Mouse (Mus musculus) small intestine, adult 2 months (tissue): ENCODE data around the gene Lax1. TPM values are rescaled to one million over a fixed set of nuclear protein-coding genes. Genes with fewer than 3 reads are reported as not detected.

ENCODE experiments used
- H3K27ac ChIP-seq: fragments of 200-500 bp; 2 replicates; pipeline ENCODE4 v1.5.1; 2012; ENCODE audit warnings: low read depth, low read length, control low read depth, inconsistent platforms; ENCODE audit not compliant: insufficient read depth
- H3K27me3 ChIP-seq: fragments of 200-500 bp; 2 replicates; pipeline ENCODE4 v1.6.1; 2012; ENCODE audit warnings: mild to moderate bottlenecking, moderate library complexity, low read length, inconsistent platforms; ENCODE audit not compliant: control insufficient read depth, insufficient read depth
- H3K36me3 ChIP-seq: fragments of 200-500 bp; 2 replicates; pipeline ENCODE4 v1.6.1; 2012; ENCODE audit warnings: mild to moderate bottlenecking, low read length, control low read depth, inconsistent platforms; ENCODE audit not compliant: control insufficient read depth, insufficient read depth
- H3K4me1 ChIP-seq: fragments of 200-500 bp; 2 replicates; pipeline ENCODE4 v1.6.1; 2012; ENCODE audit warnings: low read length, inconsistent platforms, mixed read lengths; ENCODE audit not compliant: control insufficient read depth, insufficient read depth, insufficient read length
- H3K4me3 ChIP-seq: fragments of 200-500 bp; 2 replicates; pipeline ENCODE4 v1.5.1; 2012; ENCODE audit warnings: low read depth, mild to moderate bottlenecking, control low read depth, inconsistent platforms, low read length, moderate library complexity
- CTCF ChIP-seq: fragments of 200-500 bp; IDR thresholded peaks from 2 replicates; pipeline ENCODE4 v1.5.1; 2012; ENCODE audit warnings: low read depth, mild to moderate bottlenecking, control low read depth, inconsistent platforms, low read length, moderate library complexity, mixed read lengths; ENCODE audit not compliant: insufficient replicate concordance, insufficient read length; ENCODE audit errors: extremely low read depth
- POLR2A ChIP-seq: fragments of 200-500 bp; IDR thresholded peaks from 2 replicates; pipeline ENCODE4 v1.6.1; 2012; ENCODE audit warnings: low read depth, mild to moderate bottlenecking, control low read depth, inconsistent platforms, low read length, moderate library complexity
- WGBS: fragments of 180-500 bp; shearing (Covaris S2); methylation state at CpG from one replicate; pipeline ENCODE4 v1.1.7; 2018; 5-methylcytosine and 5-hydroxymethylcytosine counted together
- polyA plus RNA-seq: library from polyadenylated mRNA; depleted of rRNA; stranded (reverse); fragments of >200 nt; gene quantifications from 2 replicates; pipeline ENCODE4 v1.2.3, GENCODE M21; 2012

Gene Lax1
- polyA plus RNA-seq, 1 experiment: 8.2 TPM

DNA sequence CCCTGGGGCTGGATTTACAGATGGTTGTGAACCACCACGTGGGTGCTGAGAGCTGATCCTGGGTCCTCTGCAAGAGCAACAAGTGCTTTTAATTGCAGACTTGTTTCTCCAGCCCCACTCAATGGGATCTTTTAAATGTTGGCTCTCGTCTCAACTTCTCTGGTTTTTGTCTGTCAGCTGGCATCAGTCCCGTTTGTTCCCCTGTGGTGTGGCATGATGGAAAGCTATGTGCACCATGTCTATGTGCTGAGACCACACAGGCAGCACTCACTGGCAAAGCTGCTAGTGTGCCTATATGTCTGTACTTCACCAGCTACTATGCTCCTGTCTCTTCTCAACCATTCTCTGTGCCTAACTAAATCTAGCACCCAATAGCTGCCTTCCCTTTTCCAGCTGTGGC is 28.4 kb upstream of the Lax1 start:
- no peak overlapping the region for H3K27ac ChIP-seq
- no peak overlapping the region for H3K4me3 ChIP-seq
- H3K36me3 ChIP-seq: no peaks in the 10 kb centered on the region
- 78% methylated on average over 3 of the region's 3 CpGs for WGBS
- no peaks in the 10 kb centered on the region for H3K4me1 ChIP-seq
- H3K27me3 ChIP-seq: no peaks in the 10 kb centered on the region
- TF ChIP-seq POLR2A (no peak), CTCF (no peak)

DNA sequence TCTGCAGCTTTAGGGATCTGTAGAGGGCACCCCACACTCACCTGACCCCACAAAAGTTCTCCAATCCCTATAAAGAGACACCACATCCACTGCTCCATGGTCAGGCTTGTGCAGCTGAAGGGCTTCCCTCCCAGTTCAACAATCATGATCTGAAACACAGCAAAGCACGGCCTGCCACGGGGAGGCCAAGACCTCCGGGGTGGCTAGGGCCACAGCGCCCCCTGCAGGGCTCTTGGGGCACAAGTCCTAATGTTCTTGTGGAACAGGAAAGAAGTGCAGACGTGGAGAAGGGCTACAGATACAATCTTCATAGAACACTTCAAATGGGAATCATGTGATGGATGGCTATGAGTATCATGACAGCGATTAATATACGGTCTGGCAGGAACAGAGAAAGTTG is 26.6 kb upstream of the Lax1 start:
- TF ChIP-seq CTCF: peak; percentile 82; the same call in 1 of the 2 replicates
- no peak for TF ChIP-seq POLR2A
- WGBS: 19% methylated on average over 7 of the region's 7 CpGs
- no peak overlapping the region for H3K4me3 ChIP-seq
- no peaks in the 10 kb centered on the region for H3K4me1 ChIP-seq
- H3K36me3 ChIP-seq: no peaks in the 10 kb centered on the region
- no peak overlapping the region for H3K27ac ChIP-seq
- no peaks in the 10 kb centered on the region for H3K27me3 ChIP-seq

DNA sequence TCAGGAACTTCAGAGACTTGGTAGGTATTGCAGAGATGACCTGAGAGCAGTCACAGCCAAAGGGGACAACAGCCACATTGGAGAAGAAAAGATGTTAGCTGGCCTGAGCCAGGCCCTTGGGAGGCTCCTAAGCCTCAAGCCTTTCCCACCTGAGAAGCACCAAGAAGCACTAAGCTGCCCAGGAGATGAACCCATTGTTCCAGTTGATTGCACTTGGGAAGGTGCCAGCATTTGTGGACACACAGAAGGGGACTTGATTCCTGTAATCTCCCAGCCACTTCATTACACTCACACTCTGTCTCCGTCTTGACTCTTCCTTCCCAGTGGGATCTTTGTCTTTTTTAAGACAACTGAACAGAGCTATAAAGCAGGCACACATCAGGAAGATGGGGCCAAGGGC is 25.3 kb upstream of the Lax1 start:
- no peak overlapping the region for H3K27ac ChIP-seq
- WGBS: 32% methylated on average over 1 of the region's 1 CpGs

DNA sequence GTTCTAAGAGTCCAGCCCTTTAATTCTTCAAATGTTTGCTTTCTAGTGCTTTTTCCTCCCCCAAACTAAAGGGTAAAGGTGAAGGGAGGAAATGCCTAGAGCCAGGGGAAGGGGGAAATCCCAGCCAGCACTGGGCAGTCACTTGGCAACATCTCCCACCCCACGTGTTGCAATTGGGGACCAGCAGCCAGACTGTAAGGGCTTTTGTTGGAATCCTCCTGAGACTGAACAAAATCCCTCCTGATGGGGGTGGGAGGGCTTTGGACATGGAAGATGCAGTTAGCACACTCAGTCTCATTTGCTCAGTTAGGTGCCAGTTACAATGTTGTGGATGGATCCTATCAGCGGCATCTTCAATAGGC is 23.1 kb upstream of the Lax1 start:
- 60% methylated on average over 2 of the region's 2 CpGs for WGBS

More for the DNA sequence above, 25.3 kb upstream of the Lax1 start:
- no peak for TF ChIP-seq POLR2A
- no peak for TF ChIP-seq CTCF
- Histone ChIP-seq H3K36me3 (no peaks in the 10 kb centered on the region), H3K4me3 (no peak overlapping the region), H3K27me3 (no peaks in the 10 kb centered on the region), H3K4me1 (no peaks in the 10 kb centered on the region)

DNA sequence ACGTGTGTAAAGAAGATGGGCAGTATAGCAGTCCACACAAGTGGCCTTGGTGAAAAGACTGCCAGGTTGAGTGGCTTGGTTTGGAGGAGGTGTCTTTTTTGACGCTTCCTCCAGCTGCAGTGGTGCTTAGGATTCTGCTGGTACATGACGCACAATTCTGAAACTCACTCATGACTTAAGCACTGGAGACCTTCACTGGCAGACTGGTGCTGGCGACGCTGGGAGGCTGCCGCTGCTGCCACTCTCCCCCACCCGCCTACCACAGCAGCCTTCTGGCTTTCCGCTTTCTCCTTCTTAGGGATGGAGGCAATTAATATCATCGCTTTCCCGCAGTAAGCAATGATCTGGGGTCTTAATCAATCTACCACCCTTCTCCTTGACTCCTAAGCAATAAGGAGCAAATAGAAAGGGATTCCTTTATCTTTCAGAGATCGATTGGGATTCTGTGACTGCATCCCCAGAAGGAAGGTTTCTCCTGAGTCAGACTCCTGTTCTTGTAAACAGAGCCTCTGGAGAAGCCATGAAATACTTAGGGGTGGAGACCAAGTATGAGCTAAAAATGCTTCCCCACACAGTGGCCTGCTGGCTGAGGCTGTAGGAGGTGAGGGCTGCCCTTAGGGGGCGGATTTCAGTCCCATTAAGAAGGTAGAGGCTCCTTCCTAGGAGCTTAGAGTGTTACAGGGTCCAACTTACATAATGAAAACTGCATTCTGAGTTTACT is 22.5 kb upstream of the Lax1 start:
- H3K4me1 ChIP-seq: no peaks in the 10 kb centered on the region
- H3K36me3 ChIP-seq: no peaks in the 10 kb centered on the region
- no peak overlapping the region for H3K4me3 ChIP-seq
- no peaks in the 10 kb centered on the region for H3K27me3 ChIP-seq
- 72% methylated on average over 12 of the region's 12 CpGs for WGBS
- H3K27ac ChIP-seq: no peak overlapping the region
- TF ChIP-seq CTCF (no peak), POLR2A (no peak)

More for the DNA sequence above, 23.1 kb upstream of the Lax1 start:
- Histone ChIP-seq H3K4me3 (no peak overlapping the region), H3K36me3 (no peaks in the 10 kb centered on the region), H3K27ac (no peak overlapping the region), H3K4me1 (no peaks in the 10 kb centered on the region), H3K27me3 (no peaks in the 10 kb centered on the region)
- TF ChIP-seq POLR2A (no peak), CTCF (no peak)

DNA sequence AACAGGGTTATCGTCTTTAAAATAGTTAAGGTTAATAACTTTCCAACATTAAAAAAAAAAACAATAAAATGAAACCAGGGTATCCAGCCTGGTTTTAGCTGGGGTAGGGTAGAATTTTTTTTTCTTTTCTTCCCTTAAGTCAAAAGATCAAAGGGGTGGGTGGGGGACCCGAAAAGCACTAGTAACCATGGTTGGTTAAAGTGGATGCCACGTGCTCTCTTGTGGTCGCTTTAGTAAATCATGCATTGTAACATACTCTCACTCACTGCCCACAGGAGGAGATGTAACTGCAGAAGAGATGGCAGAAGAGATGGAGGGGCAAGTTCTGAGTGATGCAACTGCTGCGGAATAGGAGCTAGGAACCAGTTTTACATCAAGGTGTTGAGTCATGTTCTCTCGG is 21.5 kb upstream of the Lax1 start:
- 81% methylated on average over 6 of the region's 6 CpGs for WGBS
- H3K4me3 ChIP-seq: no peak overlapping the region
- H3K27me3 ChIP-seq: no peaks in the 10 kb centered on the region
- TF ChIP-seq POLR2A (no peak), CTCF (no peak)
- H3K36me3 ChIP-seq: no peaks in the 10 kb centered on the region
- no peaks in the 10 kb centered on the region for H3K4me1 ChIP-seq
- no peak overlapping the region for H3K27ac ChIP-seq

DNA sequence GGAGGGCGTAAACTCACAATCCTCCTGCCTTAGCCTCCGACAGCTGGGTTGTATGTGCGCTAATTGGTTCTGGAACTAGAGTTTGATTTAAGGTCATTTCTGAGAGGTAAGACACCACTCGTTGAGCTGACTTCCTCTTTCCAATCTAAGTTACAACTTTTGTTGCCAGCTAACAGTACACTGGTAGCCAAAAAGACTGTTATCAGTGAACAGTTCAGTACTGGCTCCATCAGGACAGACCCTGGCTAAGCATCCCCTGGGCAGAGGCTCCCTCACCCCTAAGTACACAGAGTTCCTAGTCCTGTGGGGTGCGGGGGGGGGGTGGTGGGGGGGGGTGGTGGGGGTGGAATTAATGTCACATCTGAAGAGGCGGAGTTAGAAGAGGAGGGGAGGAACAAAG is 21.0 kb upstream of the Lax1 start:
- 56% methylated on average over 6 of the region's 6 CpGs for WGBS
- no peak for TF ChIP-seq CTCF
- no peak for TF ChIP-seq POLR2A
- Histone ChIP-seq H3K4me3 (no peak overlapping the region), H3K36me3 (no peaks in the 10 kb centered on the region), H3K27ac (no peak overlapping the region), H3K4me1 (no peaks in the 10 kb centered on the region), H3K27me3 (no peaks in the 10 kb centered on the region)
